Mouse (Mus musculus): Measurements from ENCODE around the gene Tmem169. TPM values are rescaled to one million over a fixed set of nuclear protein-coding genes. Genes with fewer than 3 reads are reported as not detected.

Gene Tmem169
- polyA plus RNA-seq, 1 experiment from 2014 or later, result 35.5 TPM

GRCm38 (mm10) chr1:72336780-72337179 is 52.6 kb downstream of the Tmem169 start:
- Histone ChIP-seq H3K4me3 (ENCODE audit: low read depth, low read length) (no peak overlapping the region), H3K9me3 (ENCODE audit: control insufficient read depth, low read length) (no peaks in the 10 kb centered on the region), H3K27ac (ENCODE audit: low read depth, low read length) (no peak overlapping the region), H3K4me2 (ENCODE audit: low read depth, low read length) (no peak overlapping the region), H3K36me3 (ENCODE audit: control insufficient read depth, insufficient read depth, low read length) (peaks cover 18% of the 10 kb centered on the region), H3K9ac (replicated peaks; ENCODE audit: low read depth, low read length) (no peak overlapping the region), H3K4me1 (ENCODE audit: control insufficient read depth, insufficient read depth, low read length) (no peaks in the 10 kb centered on the region), H3K27me3 (ENCODE audit: control insufficient read depth, insufficient read depth, low read length) (no peaks in the 10 kb centered on the region)
- no peak for ATAC-seq (ENCODE audit: low read depth)
- WGBS, result 95% methylated on average over 8 of the region's 8 CpGs

DNA sequence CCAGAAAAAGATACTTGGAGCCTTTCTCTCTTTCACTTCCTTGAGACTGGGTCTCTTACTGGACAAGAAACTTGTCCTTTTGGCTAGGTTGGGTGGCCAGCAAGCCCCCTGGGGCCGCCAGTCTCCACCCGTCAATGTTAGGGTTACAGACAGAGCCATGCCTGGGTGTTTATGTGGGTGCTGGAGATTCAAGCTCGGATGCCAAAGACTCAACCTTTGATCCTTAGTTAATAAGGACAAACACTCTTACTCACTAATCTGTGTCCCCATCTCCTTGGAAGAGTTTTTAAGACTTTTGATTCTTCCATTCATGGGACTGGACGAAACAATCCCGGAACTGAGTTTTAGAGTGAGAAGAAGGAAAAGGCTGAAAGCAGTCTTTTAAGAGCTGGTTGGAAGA is 54.2 kb downstream of the Tmem169 start:
- Histone ChIP-seq H3K9ac (replicated peaks; ENCODE audit: low read depth, low read length) (no peak overlapping the region), H3K4me1 (ENCODE audit: control insufficient read depth, insufficient read depth, low read length) (no peaks in the 10 kb centered on the region), H3K27ac (ENCODE audit: low read depth, low read length) (no peak overlapping the region), H3K27me3 (ENCODE audit: control insufficient read depth, insufficient read depth, low read length) (no peaks in the 10 kb centered on the region), H3K9me3 (ENCODE audit: control insufficient read depth, low read length) (no peaks in the 10 kb centered on the region), H3K4me2 (ENCODE audit: low read depth, low read length) (no peak overlapping the region), H3K4me3 (ENCODE audit: low read depth, low read length) (no peak overlapping the region), H3K36me3 (ENCODE audit: control insufficient read depth, insufficient read depth, low read length) (peaks cover 18% of the 10 kb centered on the region)
- ATAC-seq (ENCODE audit: low read depth), result no peak
- 96% methylated on average over 5 of the region's 5 CpGs for WGBS

DNA sequence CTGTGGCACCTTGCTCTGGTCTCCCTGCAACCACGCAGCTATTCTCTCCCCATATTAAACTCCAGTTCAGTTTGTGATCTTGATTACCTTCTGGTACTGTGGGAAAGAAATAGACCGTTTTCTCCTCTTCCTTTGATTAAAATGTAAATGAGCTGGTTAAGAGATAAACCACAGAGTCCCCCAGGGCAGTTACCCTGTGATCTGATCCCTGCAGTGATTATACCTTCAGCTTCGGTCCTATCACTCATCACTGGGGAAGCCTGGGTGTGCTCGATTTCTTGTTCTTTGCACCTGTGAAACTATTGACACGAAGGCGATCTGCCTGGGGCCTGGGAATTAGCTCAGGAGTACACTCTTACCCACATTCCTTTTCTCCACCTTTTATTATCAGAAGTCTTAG is 63.7 kb downstream of the Tmem169 start:
- Histone ChIP-seq H3K27ac (ENCODE audit: low read depth, low read length) (no peak overlapping the region), H3K4me1 (ENCODE audit: control insufficient read depth, insufficient read depth, low read length) (no peaks in the 10 kb centered on the region), H3K4me3 (ENCODE audit: low read depth, low read length) (no peak overlapping the region), H3K27me3 (ENCODE audit: control insufficient read depth, insufficient read depth, low read length) (no peaks in the 10 kb centered on the region), H3K36me3 (ENCODE audit: control insufficient read depth, insufficient read depth, low read length) (no peaks in the 10 kb centered on the region), H3K4me2 (ENCODE audit: low read depth, low read length) (no peak overlapping the region), H3K9me3 (ENCODE audit: control insufficient read depth, low read length) (no peaks in the 10 kb centered on the region), H3K9ac (replicated peaks; ENCODE audit: low read depth, low read length) (no peak overlapping the region)
- 60% methylated on average over 6 of the region's 6 CpGs for WGBS
- ATAC-seq (ENCODE audit: low read depth), result no peak; the same call in 1 of the 2 replicates

Other genes starting within 250 kb of the Tmem169 start
- gene Mreg, start 72.1 kb upstream of the Tmem169 start, polyA plus RNA-seq (2014; fragmentation: Nextera tagmentation; extraction: Ambion mirVana), result 3.0 and 3.1 TPM in 2 replicates
- gene Pecr, start 55 bp upstream of the Tmem169 start, polyA plus RNA-seq (2014; fragmentation: Nextera tagmentation; extraction: Ambion mirVana), result 7.6 and 8.5 TPM in 2 replicates
- gene Xrcc5, start 23.1 kb downstream of the Tmem169 start, polyA plus RNA-seq (2014; fragmentation: Nextera tagmentation; extraction: Ambion mirVana), result 17.1 and 20.7 TPM in 2 replicates